Mouse (Mus musculus) fat pad, adult 2 months (tissue): Measurements from ENCODE around the gene Gabrb1.
A peak's percentile ranks its signal among the peaks of the same experiment; 100 is the strongest.

Experiments used
- DNase-seq: peaks from one replicate; pipeline ENCODE4 v3.0.0-alpha.2; 2011; ENCODE audit warnings: low read depth, low spot score; ENCODE audit errors: extremely low read depth

Gene Gabrb1

DNA sequence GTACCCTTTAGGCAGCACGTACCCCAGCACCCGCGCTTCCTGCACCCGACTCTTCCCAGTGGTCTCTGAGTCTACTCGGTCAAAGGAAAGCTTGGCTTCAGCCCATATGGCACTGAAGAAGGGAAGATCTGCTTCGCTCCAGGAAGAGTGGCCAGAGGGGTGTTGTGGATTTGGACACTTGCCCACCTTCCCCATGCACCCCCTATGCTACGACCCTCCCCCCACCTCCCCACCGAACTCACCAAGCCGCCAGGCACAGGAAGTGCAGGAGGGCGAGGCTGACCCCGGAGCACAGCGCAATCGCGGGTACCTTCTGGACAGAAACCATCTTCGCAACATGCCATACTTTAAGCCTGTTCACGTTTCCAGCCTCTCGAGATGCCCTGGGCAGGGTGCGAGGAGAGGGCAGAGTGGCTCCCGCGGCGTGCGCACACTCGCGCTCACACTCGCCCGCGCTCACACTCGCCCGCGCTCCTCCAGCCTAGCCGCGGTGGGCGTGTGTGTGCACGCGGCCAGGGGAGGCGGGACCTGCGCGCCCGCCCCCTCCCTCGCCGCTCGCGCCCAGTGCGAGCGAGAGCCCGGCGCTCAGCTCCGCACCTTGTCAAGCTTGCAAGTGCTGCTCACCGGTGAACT lies at the start of gene Gabrb1:
Gene Gabrb1, plus strand, starts transcription at position 632 of the 633 bp plus-strand sequence.
- no peak for DNase-seq

DNA sequence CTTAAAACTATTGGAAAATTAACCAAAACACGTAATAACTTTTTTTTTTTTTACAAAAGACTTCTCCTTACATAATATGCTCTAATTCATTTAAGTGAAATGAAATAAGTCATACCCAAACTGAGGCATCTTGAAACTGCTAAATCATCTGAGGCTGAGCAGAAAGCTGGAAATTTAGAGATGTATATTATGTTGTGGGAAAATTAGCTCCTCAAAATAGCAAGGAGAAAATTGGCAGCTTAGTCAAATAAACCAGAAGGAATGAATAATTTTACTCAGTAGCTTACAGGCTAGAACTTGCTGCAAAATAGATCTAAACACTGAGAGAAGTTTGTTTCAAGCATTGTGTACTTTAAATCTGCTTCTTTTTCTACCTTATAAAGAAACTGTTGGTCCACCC lies 49.2 kb upstream of the Gabrb1 start:
- no peak for DNase-seq

DNA sequence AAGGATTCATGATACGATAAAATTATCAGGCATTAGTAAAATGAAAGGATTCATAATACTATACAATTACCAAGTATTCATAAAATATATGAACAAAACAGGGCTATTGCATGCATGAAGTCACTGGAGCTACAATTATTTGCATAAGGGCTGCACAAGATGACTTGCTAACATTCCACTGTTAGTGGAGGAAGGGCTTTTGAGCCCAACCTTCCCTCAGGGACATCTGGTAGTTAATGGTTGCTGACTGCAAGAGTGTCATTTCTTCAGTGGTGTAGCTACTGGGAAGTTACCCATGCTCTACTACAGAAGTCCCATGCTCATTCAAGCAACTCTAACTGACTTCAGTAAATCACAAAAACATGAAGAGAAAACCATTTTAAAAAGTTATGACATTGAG lies 43.6 kb upstream of the Gabrb1 start:
- DNase-seq: no peak

DNA sequence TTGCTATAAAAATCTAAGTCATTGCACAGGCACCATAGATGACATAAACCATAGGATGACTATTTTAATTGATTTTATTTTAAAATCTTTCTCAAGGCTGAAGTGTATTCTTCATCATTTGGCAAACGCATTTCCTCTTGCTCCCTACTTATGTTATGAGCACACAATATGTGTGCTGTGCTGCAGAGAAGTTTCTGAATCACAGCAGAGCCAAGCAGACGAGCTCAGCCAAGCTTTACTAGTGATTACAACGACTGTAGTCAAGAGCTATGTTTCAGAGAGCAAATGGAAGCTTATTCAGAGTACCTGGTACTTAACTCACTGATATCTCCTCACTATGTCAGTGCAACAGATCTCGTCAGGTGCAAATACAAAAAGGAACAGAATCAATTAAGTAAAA lies 41.2 kb upstream of the Gabrb1 start:
- DNase-seq: no peak

DNA sequence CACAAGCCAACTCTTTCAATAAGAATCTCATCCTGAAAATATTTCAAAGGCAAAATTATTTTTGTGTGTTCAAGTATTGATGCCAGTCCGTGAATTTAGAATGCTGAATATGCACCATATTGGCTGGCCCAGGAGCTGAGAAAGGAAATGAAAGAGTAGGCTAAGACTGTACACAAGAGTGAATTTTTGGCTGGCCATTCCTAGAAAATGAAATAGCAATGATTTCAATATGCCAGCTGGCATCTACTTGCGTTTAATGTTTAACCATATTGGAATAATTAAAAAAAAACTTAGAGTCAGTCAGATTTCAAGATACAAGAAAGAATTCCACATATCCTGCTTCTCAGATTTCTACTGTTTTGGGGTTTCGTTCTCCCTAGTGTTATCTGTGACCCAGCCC lies 30.1 kb upstream of the Gabrb1 start:
- no peak for DNase-seq

DNA sequence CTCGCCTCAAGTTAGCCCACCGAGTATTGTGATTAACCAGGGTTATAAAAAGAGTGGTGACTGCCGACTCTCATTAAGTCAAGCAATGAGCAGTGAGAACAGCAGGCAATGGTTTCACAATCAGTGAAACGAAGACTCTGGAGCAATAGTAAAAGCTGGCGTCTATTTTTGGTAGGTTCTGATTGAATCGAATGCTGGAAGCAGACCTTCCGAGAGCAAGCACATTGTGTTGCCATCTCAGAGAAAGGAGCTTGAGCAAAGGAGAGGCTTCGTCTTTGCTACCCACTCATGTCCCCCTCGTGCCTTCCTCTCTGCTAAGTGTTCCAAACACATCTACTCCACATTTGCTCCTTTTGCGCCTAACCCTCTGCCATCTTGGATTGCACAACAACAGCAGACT lies 18.1 kb upstream of the Gabrb1 start:
- DNase-seq: no peak

DNA sequence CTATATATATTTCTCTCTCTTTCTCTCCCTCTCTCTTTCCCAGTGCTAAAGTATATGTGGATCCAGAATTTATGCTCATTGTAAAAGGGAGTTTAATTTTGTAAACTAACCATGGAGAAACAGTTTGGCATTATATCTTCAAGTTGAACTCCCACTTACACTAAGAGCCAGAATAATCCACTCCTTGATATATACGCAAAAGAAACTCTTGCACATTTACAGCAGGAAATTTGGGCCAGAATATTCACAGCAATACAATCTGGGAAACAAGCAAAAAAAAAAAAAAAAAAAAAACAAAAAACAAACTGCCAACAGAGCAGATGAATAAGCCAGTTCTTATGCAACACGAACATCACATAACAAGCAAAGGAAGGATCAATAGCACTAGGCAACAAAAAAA lies 9.8 kb upstream of the Gabrb1 start:
- no peak for DNase-seq

DNA sequence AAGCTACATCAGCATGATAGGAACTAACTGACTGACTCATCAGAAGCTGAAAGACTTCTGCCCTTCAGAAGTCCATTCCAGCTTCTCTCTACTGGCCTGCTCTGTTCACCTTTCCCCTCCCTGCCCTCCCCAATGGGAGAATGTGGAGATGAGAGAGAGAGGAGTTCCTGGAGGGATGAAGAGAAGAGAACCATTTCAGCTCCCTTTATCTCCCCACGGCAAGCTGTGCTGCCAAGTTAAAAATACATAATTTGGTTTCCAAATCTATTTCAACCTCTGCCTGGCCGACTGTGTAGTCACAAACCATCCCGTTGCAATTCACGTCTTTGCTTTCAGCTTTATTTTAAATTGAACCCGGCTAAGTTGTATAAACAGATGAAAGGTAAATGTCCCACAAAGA lies 3.9 kb upstream of the Gabrb1 start:
- no peak for DNase-seq

DNA sequence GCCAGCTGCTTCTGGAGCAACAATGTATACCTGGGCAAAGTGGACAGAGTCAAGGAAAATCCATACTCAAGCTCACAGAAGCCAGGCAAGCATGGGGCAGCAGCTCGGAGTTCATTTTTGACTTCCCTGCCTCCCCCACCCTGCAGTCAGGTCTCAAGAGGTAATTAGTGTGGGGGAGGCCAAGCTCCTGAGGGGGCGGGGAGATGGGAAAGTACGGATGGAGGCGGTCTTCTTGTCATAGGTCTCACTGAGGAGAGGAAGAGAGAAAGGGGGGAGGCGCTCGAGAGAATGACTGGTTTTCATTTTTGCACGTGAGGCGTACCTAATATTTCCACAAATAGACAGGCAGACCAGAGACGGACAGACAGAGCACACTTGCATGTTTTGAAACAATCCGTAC lies 1.1 kb upstream of the Gabrb1 start:
- peak; percentile 10 for DNase-seq

DNA sequence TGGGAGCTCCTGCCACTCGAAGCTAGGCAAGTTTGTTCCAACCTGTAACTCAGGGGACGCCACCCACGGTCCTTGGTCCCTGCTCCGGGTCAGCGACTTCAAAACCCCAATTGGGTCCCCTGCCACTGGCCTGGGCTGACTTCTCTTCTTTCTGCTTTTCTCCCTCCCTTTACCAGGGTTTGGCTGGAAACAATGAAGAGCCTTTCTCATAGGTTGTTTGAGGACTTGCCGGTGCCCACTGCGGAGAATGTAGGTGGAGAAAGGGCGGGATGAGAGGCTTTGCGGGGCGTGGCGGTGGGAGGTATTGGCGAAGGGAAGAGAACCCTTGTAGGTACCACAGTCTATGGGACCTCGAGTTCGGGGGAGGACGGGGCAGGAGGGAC lies 193 bp downstream of the Gabrb1 start, which contains the start of gene Gabra4:
Gene Gabra4, minus strand, starts transcription at position 194 of the 383 bp plus-strand sequence.
- DNase-seq: no peak

DNA sequence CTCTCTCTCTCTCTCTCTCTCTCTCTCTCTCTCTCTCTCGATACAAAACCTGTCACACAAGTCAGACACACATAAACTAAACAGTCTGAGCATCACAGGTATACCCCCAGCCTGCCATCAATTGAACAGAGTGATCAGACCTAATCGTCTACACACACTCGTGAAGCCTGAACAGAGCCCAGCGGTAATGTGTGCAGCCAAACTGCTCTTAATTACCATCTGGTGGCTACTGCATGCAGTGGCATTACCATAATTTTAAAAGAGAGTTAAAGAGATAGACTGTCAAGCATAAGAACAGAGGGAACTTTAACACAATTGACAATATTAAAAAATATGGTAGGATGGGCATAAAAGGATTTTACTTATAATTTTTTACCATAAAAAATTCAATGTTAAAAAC lies 7.7 kb downstream of the Gabrb1 start:
- DNase-seq: no peak

DNA sequence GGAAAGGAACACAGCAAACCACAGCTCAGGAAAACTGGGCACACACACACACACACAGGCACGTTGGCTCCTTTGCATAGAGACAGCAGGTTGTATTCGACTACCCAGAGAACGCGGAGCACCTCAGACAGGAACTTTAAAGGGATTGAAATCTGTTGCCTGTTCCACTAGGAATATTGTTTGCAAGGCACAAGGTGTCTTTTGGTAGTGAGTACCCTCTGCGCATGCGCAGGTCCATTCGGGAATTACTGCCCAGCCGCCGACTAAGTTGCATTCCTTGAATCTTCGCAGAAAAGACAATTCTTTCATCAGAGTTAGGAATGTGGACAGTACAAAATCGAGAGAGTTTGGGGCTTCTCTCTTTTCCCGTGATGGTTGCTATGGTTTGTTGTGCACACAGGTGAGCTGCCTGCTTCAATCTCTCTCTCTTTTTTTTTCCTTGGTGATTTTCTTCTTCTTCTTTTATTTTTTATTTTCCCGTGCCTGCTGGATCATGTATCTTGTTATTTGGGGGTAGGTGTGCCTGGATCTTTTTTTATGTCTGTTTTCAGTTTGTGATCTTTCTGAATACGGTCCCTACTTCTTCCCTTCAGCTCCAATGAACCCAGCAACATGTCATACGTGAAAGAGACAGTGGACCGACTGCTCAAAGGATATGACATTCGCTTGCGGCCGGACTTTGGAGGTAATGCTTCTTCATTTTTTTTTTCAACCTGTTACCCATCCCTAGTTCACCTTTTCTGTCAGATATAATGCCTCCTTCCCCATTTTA lies 42.0 kb downstream of the Gabrb1 start:
- no peak for DNase-seq

DNA sequence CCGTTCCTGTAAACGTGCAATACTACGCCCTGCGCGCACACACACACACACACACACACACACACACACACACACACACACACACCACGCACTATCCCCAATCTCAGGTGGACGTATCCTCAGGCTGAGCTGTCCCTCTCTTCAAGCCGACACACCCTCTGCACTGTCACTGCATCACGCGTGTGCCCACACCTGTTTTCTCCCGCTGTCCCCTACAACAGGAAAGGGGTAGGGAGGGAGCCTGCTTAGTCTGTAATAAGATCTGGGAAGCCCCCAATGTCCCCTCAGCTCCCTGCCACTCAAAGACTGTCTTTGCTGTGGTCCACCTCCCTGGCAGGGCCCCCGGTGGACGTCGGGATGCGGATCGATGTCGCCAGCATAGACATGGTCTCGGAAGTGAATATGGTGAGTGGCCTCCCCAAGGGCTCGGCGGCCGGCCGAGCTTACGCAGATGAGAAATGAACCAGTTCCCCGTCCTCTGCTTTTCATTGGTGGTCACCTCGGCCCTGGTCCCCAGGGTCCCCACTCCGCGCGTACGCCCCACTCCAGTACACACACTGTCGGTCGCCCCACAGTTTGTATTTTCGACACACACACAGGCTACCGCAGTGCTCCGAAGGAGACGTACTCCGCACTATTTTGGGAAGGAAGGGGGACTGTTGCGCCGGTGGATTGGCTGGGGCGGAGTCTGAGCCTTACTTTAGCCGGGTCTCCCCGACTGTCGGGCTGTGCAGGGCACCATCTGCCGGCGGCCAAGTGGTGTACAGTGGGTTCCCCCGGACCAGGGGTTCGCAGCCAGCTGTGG lies 42.8 kb downstream of the Gabrb1 start:
- no peak for DNase-seq

DNA sequence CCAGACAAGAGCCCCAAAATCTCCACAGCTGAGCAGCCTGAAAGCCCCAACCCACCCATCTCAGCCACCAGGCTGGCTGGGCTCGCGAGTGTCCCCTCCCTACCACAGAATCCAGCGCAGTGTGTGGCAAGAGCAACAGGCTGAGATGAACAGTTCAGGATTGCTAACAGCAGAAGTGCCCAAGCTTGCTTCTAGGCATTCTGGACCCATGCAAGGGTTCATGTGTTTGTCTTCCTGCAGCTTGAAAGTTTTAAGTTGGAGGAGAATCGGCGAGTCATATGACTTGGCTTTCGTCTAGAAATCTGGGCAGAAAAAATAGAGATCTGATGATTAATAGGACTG lies 43.3 kb downstream of the Gabrb1 start:
- DNase-seq: no peak

DNA sequence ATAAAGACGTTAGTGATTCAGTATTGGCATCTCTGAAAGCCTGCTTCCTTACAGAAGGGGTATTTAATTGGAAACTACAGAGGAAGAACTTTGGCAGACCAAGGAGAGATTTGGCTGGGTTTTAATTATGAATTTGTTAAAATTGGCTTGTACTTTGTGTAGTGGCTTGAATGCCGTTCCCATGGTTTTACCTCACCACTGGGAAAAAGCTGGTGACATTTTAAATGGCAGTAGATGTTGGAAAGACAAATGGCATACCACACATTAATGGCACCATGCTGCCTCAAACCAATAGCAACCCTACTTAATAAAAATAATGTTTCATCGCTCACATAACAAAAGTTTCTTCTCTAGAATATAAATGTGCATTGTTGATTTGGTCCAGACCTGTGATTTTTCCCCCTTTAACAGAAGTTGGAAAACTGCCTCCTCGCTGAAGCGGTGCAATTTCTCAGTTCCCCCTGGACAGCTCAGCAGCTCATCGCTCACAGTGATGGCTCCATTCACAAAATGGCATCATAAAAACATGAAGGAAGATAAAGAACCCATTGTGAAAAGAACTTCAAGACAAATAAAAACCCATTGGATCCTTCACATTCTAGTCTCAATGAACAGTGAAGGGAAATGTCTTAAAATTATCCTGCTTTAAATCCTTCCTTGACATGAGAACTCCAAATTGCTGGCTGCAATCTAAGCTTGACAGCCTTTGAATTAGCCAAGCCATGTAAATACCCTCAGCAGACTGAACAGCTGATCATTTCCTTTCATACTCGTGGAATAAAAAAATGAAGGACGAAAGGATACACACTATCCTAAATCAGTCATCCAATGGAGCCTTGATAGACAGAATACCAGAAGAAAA lies 75.2 kb downstream of the Gabrb1 start:
- DNase-seq: no peak

DNA sequence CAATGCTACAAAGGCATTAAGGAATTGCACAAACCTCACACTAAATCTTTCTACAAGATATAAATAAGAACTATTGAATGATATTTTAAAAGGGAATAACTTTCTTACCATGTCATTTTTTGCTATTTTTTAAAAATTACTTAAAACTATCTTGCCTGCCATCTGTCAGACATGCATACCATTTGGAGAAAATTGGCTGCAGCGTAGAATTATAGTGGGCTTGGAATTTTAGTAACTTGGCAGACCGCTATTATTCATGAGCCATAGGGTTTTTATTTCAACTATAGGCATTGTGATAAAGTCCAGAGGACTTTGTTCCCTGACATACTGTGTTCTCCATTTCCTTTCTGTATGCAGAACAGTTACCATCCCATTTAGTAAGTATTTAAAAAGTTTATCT lies 89.5 kb downstream of the Gabrb1 start:
- no peak for DNase-seq

DNA sequence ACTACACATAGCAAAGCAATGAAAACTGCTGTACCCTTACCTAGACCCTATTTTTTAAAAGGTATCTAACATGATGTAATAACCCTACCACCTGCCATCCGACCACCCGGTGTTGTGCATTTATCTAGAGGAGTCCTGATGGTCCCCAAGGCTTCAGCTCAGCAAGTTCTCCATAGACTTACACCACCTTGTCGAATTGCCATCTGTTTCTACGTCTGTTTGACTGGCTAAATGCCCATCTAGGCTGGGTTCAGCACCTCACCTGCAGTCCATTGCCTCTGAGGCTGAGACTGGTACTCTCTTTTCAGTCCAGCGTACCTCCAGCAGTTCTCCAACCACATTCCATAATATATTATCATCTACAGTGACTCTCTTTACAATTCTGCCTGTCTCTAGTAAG lies 96.1 kb downstream of the Gabrb1 start:
- no peak for DNase-seq

DNA sequence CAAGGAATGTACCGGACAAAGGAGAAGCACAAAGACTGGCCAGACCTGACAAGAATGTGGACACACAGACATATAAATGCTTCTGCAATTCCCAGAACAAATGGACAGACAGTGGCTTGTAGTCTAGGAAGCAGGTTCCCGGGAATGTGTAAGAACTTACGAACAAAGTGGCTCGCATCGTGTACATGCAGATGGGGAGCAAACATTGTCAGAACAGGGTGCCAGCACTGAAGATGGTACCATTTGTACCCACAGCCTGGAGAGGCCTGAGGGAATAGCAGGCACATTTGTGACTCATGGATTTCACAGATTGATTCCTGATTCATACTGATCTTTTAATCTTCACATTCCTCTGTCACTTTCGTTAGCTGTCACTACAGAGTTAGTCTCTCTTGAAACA lies 103.2 kb downstream of the Gabrb1 start:
- no peak for DNase-seq

DNA sequence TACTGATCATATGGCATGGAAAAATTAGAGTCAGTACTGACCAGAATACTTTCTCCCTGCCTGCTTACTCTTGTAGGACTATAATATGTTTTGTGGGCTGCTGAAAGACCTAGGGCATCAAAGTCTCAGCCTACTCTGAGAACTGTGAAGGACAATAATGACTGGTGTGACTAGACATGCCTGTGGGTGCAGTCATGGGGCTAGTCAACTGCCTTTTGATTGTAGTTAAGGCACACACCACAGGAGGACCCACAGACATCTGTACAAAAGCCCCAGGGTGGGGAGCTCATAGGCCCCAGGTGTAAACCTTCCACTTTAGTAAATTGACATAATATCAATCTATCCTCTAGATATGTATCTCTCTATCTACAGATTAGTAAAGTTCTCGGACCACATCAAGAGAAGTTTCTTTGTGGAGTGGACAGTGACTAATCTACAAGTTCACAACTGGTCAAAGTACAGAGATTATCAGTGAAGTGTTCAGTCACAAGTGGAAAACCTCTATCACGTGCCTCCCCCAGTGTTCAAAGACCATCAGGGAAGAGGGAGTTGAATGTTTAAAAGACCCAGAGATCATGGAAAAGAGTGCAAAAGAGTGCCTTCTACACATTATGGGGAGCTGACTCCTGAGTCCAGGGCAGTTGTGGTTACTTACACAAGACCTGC lies 123.7 kb downstream of the Gabrb1 start:
- no peak for DNase-seq

DNA sequence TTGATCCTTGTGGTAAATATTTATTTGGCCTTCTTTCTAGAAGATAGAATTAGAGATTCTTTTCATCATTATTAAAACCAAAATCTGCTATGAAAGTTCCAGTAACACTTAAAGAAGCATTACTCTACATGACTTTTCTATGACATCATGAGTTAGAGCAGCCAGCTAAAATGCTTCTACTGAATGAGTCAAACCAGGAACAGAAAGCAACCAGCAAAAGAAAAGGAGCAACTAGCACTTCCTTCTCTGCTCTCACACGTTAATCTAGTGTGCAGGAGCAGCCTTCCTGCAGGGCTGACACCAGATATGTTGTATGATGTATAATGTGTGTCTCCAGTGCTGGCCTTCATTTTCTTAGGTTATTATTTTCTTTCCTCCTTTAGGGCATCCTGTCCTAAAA lies 164.9 kb downstream of the Gabrb1 start:
- no peak for DNase-seq

DNA sequence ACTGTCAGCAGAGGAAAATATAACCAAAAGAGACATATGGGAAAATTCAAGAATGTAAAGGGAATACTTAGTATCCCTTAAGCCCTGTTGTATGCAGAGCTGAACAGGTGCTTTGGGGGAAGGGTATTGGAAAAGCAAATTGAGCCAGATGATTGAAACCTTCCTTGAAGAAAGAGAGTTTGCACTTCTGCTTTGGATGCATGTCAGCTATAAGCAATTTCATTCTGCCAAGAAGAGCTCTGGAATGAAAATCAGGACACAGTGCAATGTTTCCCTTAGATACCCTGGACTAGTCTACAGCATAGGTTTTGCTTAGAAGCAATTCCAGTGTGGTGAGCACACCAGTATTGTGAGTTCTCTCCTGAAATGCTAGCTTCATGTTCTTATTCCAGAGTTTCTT lies 170.4 kb downstream of the Gabrb1 start:
- no peak for DNase-seq
